ENCODE assay signal across 14 mouse cellular contexts in the genomic region with DNA sequence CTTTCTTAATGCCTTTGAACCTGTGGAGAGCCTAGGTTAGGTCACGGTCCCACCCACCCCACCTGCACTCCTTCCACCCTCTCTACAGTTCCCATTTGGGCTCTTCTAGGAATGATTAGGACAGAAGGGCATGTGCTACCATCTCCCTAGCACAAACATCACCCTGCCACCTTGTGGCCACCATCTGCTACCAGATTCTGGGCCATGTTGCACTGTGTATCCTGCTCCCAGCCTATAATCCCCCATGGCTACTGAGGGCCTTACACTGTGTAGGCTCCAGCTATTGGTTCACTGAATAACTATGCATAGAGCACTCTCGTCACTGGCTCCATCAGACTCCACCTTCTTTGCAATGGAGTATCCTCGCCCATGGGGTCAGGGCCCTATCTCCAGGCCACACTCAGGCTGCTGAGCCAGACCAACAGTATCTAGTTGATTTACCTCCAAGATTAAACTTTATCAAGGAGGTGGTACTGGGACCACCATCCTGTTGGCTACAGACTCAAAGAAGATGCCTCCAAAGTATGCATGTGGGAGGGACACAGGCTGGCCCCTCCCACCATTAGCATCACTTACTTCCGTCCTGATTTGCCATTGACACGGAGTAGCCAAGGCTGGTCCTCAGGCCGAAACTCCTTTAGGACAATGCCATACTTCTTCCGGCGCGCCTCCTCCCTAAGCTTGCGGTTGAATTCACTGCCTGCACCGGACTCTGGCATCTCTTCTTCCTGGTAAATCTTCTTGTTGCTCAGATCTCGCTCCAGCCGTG. TPM values are rescaled to one million over a fixed set of nuclear protein-coding genes. Genes with fewer than 3 reads are reported as not detected.
A peak's percentile ranks its signal among the peaks of the same experiment; 100 is the strongest.
DNase-seq lines count a peak whose midpoint lies in the region; ATAC-seq and TF ChIP-seq lines count a peak whose summit lies in the region.
"Had no signal": no experiment of that assay in that cellular context is flagged by ENCODE, and none has a peak within 500 bp of the region (broad histone marks: within the 10 kb centered on the region; RNA-seq: fewer than 3 reads in every experiment).

No protein-coding gene starts in this region.

- DNase-seq in adrenal gland, postnatal 14 days, result peak; percentile 33
- no peak for DNase-seq in adrenal gland, adult 18-20 months (ENCODE audit: low spot score in 2 of 2)
- DNase-seq in layer of hippocampus, adult 2 months (ENCODE audit: low spot score in 2 of 2), result no peak
- no peak for DNase-seq in layer of hippocampus, postnatal 25 days (ENCODE audit: extremely low spot score in 1 of 2, low spot score in 1 of 2)
- peak; percentile 73 for DNase-seq in MN1 (ENCODE audit: low spot score)
- no peak for DNase-seq in spleen, postnatal 10 days (ENCODE audit: low spot score in 2 of 2)
- no peak for DNase-seq in Muller cell, postnatal 12 days (ENCODE audit: inconsistent ontology term)
- DNase-seq: cerebellum, adult 11 months; thymus, postnatal 25 days had no signal

- TF ChIP-seq CTCF in layer of hippocampus, adult 2 months (conservative IDR thresholded peaks at IDR 0.05), result peak; percentile 47

- no peak overlapping the region for H3K27ac ChIP-seq in layer of hippocampus, adult 2 months
- H3K27ac ChIP-seq: hindbrain, embryonic 14.5 days; neural tube, embryonic 12.5 days had no signal

- no peak overlapping the region for H3K4me3 ChIP-seq in layer of hippocampus, adult 2 months
- H3K4me3 ChIP-seq: megakaryocyte, embryonic 14.5 days; neural tube, embryonic 12.5 days had no signal

- peak; percentile 28 for ATAC-seq in megakaryocyte-erythroid progenitor cell, adult 5-6 weeks (replicated peaks; ENCODE audit: low FRiP score, low TSS enrichment, poor library complexity, severe bottlenecking)

RNA-seq across cellular contexts. Expression of gene Gtf2f1, which starts 3.8 kb away (rescaled TPM):
- 53.7 and 63.7 TPM in 2 replicates for total RNA-seq in adrenal gland, postnatal 14 days (2021)
- total RNA-seq in adrenal gland, adult 18-20 months (2021), result 10 to 100 TPM; 56.4 to 72.1 TPM
- total RNA-seq in layer of hippocampus, adult 2 months (2021), result 10 to 100 TPM; 61.2 to 63.2 TPM
- total RNA-seq in layer of hippocampus, postnatal 25 days (2021), result 10 to 100 TPM; 59.7 to 60.1 TPM
- total RNA-seq in megakaryocyte-erythroid progenitor cell, adult 5-6 weeks (2014; fragmentation: Nextera tagmentation), result 112 and 139 TPM in 2 replicates
- total RNA-seq in megakaryocyte-erythroid progenitor cell, adult 5-6 weeks (2017), result 214 and 264 TPM in 2 replicates

RNA-seq across cellular contexts. Expression of gene Gm17949, which starts 3.9 kb away (rescaled TPM):
- total RNA-seq in adrenal gland, postnatal 14 days (2021), result not detected in 2 replicates
- total RNA-seq in adrenal gland, adult 18-20 months (2021), result under 1 TPM in 1 of 2 experiments, not detected in 1; 0.26 TPM
- under 1 TPM in 1 of 2 experiments, not detected in 1; 0.64 TPM for total RNA-seq in layer of hippocampus, adult 2 months (2021)
- total RNA-seq in layer of hippocampus, postnatal 25 days (2021), result not detected
- not detected in 2 replicates for total RNA-seq in megakaryocyte-erythroid progenitor cell, adult 5-6 weeks (2014; fragmentation: Nextera tagmentation)
- not detected in 2 replicates for total RNA-seq in megakaryocyte-erythroid progenitor cell, adult 5-6 weeks (2017)

RNA-seq across cellular contexts. Expression of gene Pspn, which starts 7.5 kb away (rescaled TPM):
- 1.1 TPM in 1 of 2 replicates, not detected in the other for total RNA-seq in adrenal gland, postnatal 14 days (2021)
- 1 to 10 TPM in 1 of 2 experiments, not detected in 1; 1.3 TPM for total RNA-seq in adrenal gland, adult 18-20 months (2021)
- total RNA-seq in layer of hippocampus, adult 2 months (2021), result not detected
- total RNA-seq in layer of hippocampus, postnatal 25 days (2021), result not detected
- not detected in 2 replicates for total RNA-seq in megakaryocyte-erythroid progenitor cell, adult 5-6 weeks (2014; fragmentation: Nextera tagmentation)
- 4.6 TPM in 1 of 2 replicates, not detected in the other for total RNA-seq in megakaryocyte-erythroid progenitor cell, adult 5-6 weeks (2017)
- total RNA-seq: heart, adult 8-10 months had no signal

RNA-seq across cellular contexts. Expression of gene Alkbh7, which starts 10.2 kb away (rescaled TPM):
- total RNA-seq in adrenal gland, postnatal 14 days (2021), result 65.6 and 67.0 TPM in 2 replicates
- 10 to 100 TPM; 44.2 to 65.2 TPM for total RNA-seq in adrenal gland, adult 18-20 months (2021)
- total RNA-seq in layer of hippocampus, adult 2 months (2021), result 10 to 100 TPM; 23.9 to 24.0 TPM
- 10 to 100 TPM; 22.8 to 24.1 TPM for total RNA-seq in layer of hippocampus, postnatal 25 days (2021)
- total RNA-seq in megakaryocyte-erythroid progenitor cell, adult 5-6 weeks (2014; fragmentation: Nextera tagmentation), result 25.2 and 26.4 TPM in 2 replicates
- total RNA-seq in megakaryocyte-erythroid progenitor cell, adult 5-6 weeks (2017), result 19.1 and 25.8 TPM in 2 replicates

RNA-seq across cellular contexts. Expression of gene Clpp, which starts 17.2 kb away (rescaled TPM):
- 106 and 107 TPM in 2 replicates for total RNA-seq in adrenal gland, postnatal 14 days (2021)
- 100 to 1,000 TPM; 111 to 124 TPM for total RNA-seq in adrenal gland, adult 18-20 months (2021)
- 10 to 100 TPM; 70.3 to 71.1 TPM for total RNA-seq in layer of hippocampus, adult 2 months (2021)
- total RNA-seq in layer of hippocampus, postnatal 25 days (2021), result 10 to 100 TPM; 57.8 to 68.3 TPM
- 89.2 and 116 TPM in 2 replicates for total RNA-seq in megakaryocyte-erythroid progenitor cell, adult 5-6 weeks (2014; fragmentation: Nextera tagmentation)
- 83.2 and 135 TPM in 2 replicates for total RNA-seq in megakaryocyte-erythroid progenitor cell, adult 5-6 weeks (2017)

Comparison
In these comparisons a context has a peak if more than half of its experiments do, and no peak if none do; other contexts are left out.
1. DNase-seq: peak in adrenal gland, postnatal 14 days (single experiment) and MN1 (single experiment); none in adrenal gland, adult 18-20 months (0 of 2), layer of hippocampus, adult 2 months (0 of 2), layer of hippocampus, postnatal 25 days (0 of 2), spleen, postnatal 10 days (0 of 2) and Muller cell, postnatal 12 days (single experiment).